Mouse (Mus musculus) CH12F3 (cell line): Measurements from ENCODE around the gene Ptpre.
"Not testable (repeated sequence)": the region's sequence is repeated elsewhere in the genome, so short reads cannot be mapped to it uniquely, and the experiment has no call there.

ENCODE experiments used
- in situ Hi-C: fragments of 300-500 bp; cut with MboI; formaldehyde crosslinking; loops from 2 replicates; pipeline ENCODE4 v1.14.3; 2020; ENCODE audit warnings: low sequenced_read_pairs

Ptpre gene

GRCm38 (mm10) chr7:135602265-135602664, 65.0 kb downstream of the Ptpre start:
- in situ Hi-C loops: no loop called here

- in situ Hi-C loops: no loop called here
Measured at GRCm38 (mm10) chr7:135602881-135603523, 65.7 kb downstream of the Ptpre start.

- in situ Hi-C loops: no loop called here
Measured at GRCm38 (mm10) chr7:135605002-135605803, 67.9 kb downstream of the Ptpre start.

GRCm38 (mm10) chr7:135605804-135606072, 68.5 kb downstream of the Ptpre start:
- in situ Hi-C loops: no loop called here

GRCm38 (mm10) chr7:135608208-135608607, 70.9 kb downstream of the Ptpre start:
- in situ Hi-C loops: no loop called here

- in situ Hi-C loops: no loop called here
Measured at GRCm38 (mm10) chr7:135609028-135609427, 71.7 kb downstream of the Ptpre start.

GRCm38 (mm10) chr7:135609655-135610054, 72.4 kb downstream of the Ptpre start:
- in situ Hi-C loops: no loop called here

GRCm38 (mm10) chr7:135612276-135612675, 75.0 kb downstream of the Ptpre start:
- in situ Hi-C loops: no loop called here

GRCm38 (mm10) chr7:135612801-135613200, 75.5 kb downstream of the Ptpre start:
- in situ Hi-C loops: no loop called here

GRCm38 (mm10) chr7:135613380-135613779, 76.1 kb downstream of the Ptpre start:
- in situ Hi-C loops: no loop called here

GRCm38 (mm10) chr7:135614892-135615291, 77.6 kb downstream of the Ptpre start:
- in situ Hi-C loops: no loop called here

- in situ Hi-C loops: not testable (repeated sequence)
Measured at GRCm38 (mm10) chr7:135616479-135616878, 79.2 kb downstream of the Ptpre start.

GRCm38 (mm10) chr7:135617776-135618175, 80.5 kb downstream of the Ptpre start:
- in situ Hi-C loops: no loop called here

GRCm38 (mm10) chr7:135621649-135622048, 84.4 kb downstream of the Ptpre start:
- in situ Hi-C loops: no loop called here

- in situ Hi-C loops: no loop called here
Measured at GRCm38 (mm10) chr7:135622241-135622640, 85.0 kb downstream of the Ptpre start.

- in situ Hi-C loops: loop anchor here (25.0 kb wide), 1 partner anchor 238 kb away; no protein-coding TSS in a partner anchor
Measured at GRCm38 (mm10) chr7:135624854-135625253, 87.6 kb downstream of the Ptpre start.

GRCm38 (mm10) chr7:135628363-135628762, 91.1 kb downstream of the Ptpre start:
- in situ Hi-C loops: loop anchor here (25.0 kb wide), 1 partner anchor 241 kb away; no protein-coding TSS in a partner anchor

- in situ Hi-C loops: loop anchor here (25.0 kb wide), 1 partner anchor 242 kb away; no protein-coding TSS in a partner anchor
Measured at GRCm38 (mm10) chr7:135629019-135629418, 91.7 kb downstream of the Ptpre start.

- in situ Hi-C loops: loop anchor here (10.0 to 25.0 kb wide), 2 partner anchors 137 to 245 kb away; no protein-coding TSS in a partner anchor
Measured at GRCm38 (mm10) chr7:135631776-135632552, 94.7 kb downstream of the Ptpre start.

GRCm38 (mm10) chr7:135632716-135633258, 95.5 kb downstream of the Ptpre start:
- in situ Hi-C loops: loop anchor here (10.0 to 25.0 kb wide), 2 partner anchors 138 to 245 kb away; no protein-coding TSS in a partner anchor
